Mouse (Mus musculus): ENCODE measurements around the gene Usp25.

Usp25 gene

GRCm38 (mm10) chr16:77140651-77141050 is 127.1 kb downstream of the Usp25 start:
- no peak for DNase-seq (ENCODE audit: low read depth, low spot score)

- no peak for DNase-seq (ENCODE audit: low read depth, low spot score)
Measured at GRCm38 (mm10) chr16:77146801-77147200, 133.3 kb downstream of the Usp25 start.

- no peak for DNase-seq (ENCODE audit: low read depth, low spot score)
Measured at GRCm38 (mm10) chr16:77150338-77150737, 136.8 kb downstream of the Usp25 start.

GRCm38 (mm10) chr16:77150884-77151283 is 137.4 kb downstream of the Usp25 start:
- no peak for DNase-seq (ENCODE audit: low read depth, low spot score)

- DNase-seq (ENCODE audit: low read depth, low spot score) = no peak
Measured at GRCm38 (mm10) chr16:77152288-77152687, 138.8 kb downstream of the Usp25 start.

- no peak for DNase-seq (ENCODE audit: low read depth, low spot score)
Measured at GRCm38 (mm10) chr16:77153216-77153715, 139.8 kb downstream of the Usp25 start.

GRCm38 (mm10) chr16:77153815-77154214 is 140.3 kb downstream of the Usp25 start:
- DNase-seq (ENCODE audit: low read depth, low spot score) = no peak

- no peak for DNase-seq (ENCODE audit: low read depth, low spot score)
Measured at GRCm38 (mm10) chr16:77154831-77155230, 141.3 kb downstream of the Usp25 start.

All from WW6 (cell line).